Mouse (Mus musculus) G1E (cell line): ENCODE data around the gene B130006D01Rik. TPM values are rescaled to one million over a fixed set of nuclear protein-coding genes. Genes with fewer than 3 reads are reported as not detected.

Source experiments
- ATAC-seq: 2 replicates; pipeline ENCODE4 v1.8.0; 2016; ENCODE audit warnings: mild to moderate bottlenecking; ENCODE audit not compliant: insufficient number of reproducible peaks, poor library complexity, low FRiP score, severe bottlenecking; ENCODE audit errors: extremely low read depth
- DNase-seq: peaks from one replicate; pipeline ENCODE4 v3.0.0; 2012; ENCODE audit warnings: low spot score
- H3K27me3 ChIP-seq: 2 replicates; pipeline ENCODE4 v1.6.1; 2012; ENCODE audit warnings: mild to moderate bottlenecking, low read length, inconsistent platforms; ENCODE audit not compliant: insufficient read depth
- H3K36me3 ChIP-seq: replicated peaks from 2 replicates; pipeline ENCODE3; 2012; ENCODE audit warnings: mild to moderate bottlenecking, inconsistent platforms
- H3K4me1 ChIP-seq: 2 replicates; pipeline ENCODE4 v1.6.1; 2012; ENCODE audit warnings: low read depth, low read length, inconsistent platforms, mixed read lengths; ENCODE audit not compliant: insufficient read depth
- H3K4me3 ChIP-seq: 2 replicates; pipeline ENCODE4 v1.5.1; 2012; ENCODE audit warnings: low read depth, mild to moderate bottlenecking, inconsistent platforms, low read length, moderate library complexity, mixed read lengths
- H3K9me3 ChIP-seq: replicated peaks from 2 replicates; pipeline ENCODE4 v1.6.1; 2012; ENCODE audit warnings: inconsistent platforms
- CTCF ChIP-seq: IDR thresholded peaks from 2 replicates; pipeline ENCODE4 v1.5.1; 2012; ENCODE audit warnings: low read depth, low read length, inconsistent platforms, mixed read lengths
- GATA1 ChIP-seq: IDR thresholded peaks from 2 replicates; pipeline ENCODE4 v1.6.1; 2012; ENCODE audit warnings: borderline replicate concordance, low read length, inconsistent platforms, mixed read lengths
- GATA2 ChIP-seq: IDR thresholded peaks from 2 replicates; pipeline ENCODE4 v1.6.1; 2012; ENCODE audit warnings: low read depth, low read length, inconsistent platforms, borderline replicate concordance
- POLR2AphosphoS5 ChIP-seq: IDR thresholded peaks from 2 replicates; pipeline ENCODE4 v1.6.1; 2012; ENCODE audit warnings: low read depth, low read length, inconsistent platforms; ENCODE audit not compliant: insufficient replicate concordance
- TAL1 ChIP-seq: conservative IDR thresholded peaks from 2 replicates; pipeline ENCODE4 v1.6.1; 2012; ENCODE audit warnings: low read depth, low read length, inconsistent platforms, mixed read lengths
- polyA plus RNA-seq: library from polyadenylated mRNA; stranded (reverse); fragments of >175 nt; gene quantifications from 2 replicates; pipeline ENCODE4 v1.2.3, GENCODE M21; 2012
- total RNA-seq, 2 experiments: library from RNA; stranded (forward) in 1 of 2; stranded (reverse) in 1 of 2; fragments of 200-1000 nt in 1 of 2; fragments of >200 nt in 1 of 2; fragmentation: Nextera tagmentation in 1 of 2; gene quantifications; 2 replicates each; pipeline ENCODE4 v1.2.3; 2014 to 2017

Gene B130006D01Rik
- total and polyA plus RNA-seq, 3 experiments = 0.02 to 28.1 (median 9.0) TPM

DNA sequence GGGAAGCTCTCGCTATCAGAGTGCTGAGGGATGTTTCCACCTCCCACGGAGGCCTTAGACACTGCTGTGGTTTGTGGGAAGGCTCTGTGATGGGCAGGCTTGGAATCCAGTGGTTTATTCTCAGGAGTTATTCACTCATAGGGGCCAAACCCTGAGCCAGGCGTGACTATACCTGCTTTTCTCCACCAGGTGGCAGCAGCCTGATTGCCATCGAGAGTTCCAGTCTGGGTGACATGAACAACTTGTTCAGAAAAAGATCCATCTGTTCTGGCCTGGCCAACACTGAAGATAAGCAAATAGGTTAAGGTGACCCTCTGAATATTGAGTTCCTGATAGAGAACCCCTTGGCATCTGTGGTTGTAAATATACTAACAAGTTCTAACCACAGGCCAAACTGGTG lies 37.4 kb upstream of the B130006D01Rik start:
- peaks cover 68% of the 10 kb centered on the region for H3K4me1 ChIP-seq
- H3K27me3 ChIP-seq = no peaks in the 10 kb centered on the region
- ATAC-seq = 0 out of 2 replicates have a peak, but pooled peaks have one; percentile 22

GRCm38 (mm10) chr11:95687084-95687656 lies 36.2 kb upstream of the B130006D01Rik start:
- H3K4me3 ChIP-seq = peak overlapping the region; percentile 66
- no peaks in the 10 kb centered on the region for H3K27me3 ChIP-seq
- DNase-seq = peak; percentile 73
- H3K36me3 ChIP-seq = peaks cover 33% of the 10 kb centered on the region
- no peak for ATAC-seq
- H3K4me1 ChIP-seq = peaks cover 77% of the 10 kb centered on the region
- TF ChIP-seq GATA2 = no peak
- no peak for TF ChIP-seq CTCF
- TF ChIP-seq GATA1 = no peak
- TF ChIP-seq POLR2AphosphoS5 = no peak
- no peak for TF ChIP-seq TAL1
- H3K9me3 ChIP-seq = no peaks in the 10 kb centered on the region

More for the DNA sequence above, 37.4 kb upstream of the B130006D01Rik start:
- TF ChIP-seq CTCF = peak; percentile 96
- TF ChIP-seq TAL1 = peak; percentile 39
- TF ChIP-seq GATA1 = no peak
- Histone ChIP-seq H3K4me3 (no peak overlapping the region; the same call in 1 of the 2 replicates), H3K36me3 (peaks cover 44% of the 10 kb centered on the region), H3K9me3 (no peaks in the 10 kb centered on the region)
- peak; percentile 71 for DNase-seq

- peak; percentile 73 for DNase-seq
- H3K9me3 ChIP-seq = no peaks in the 10 kb centered on the region
- H3K27me3 ChIP-seq = no peaks in the 10 kb centered on the region
- H3K4me1 ChIP-seq = peaks cover 82% of the 10 kb centered on the region
- TF ChIP-seq CTCF (no peak), TAL1 (no peak), GATA1 (no peak), POLR2AphosphoS5 (no peak), GATA2 (no peak)
- peak; percentile 51 for ATAC-seq
- H3K36me3 ChIP-seq = peaks cover 19% of the 10 kb centered on the region
- peak overlapping the region; percentile 63; the same call in 1 of the 2 replicates for H3K4me3 ChIP-seq
These were observed 34.9 kb upstream of the B130006D01Rik start for GRCm38 (mm10) chr11:95688515-95688914.

- Histone ChIP-seq H3K27me3 (no peaks in the 10 kb centered on the region), H3K4me1 (peaks cover 84% of the 10 kb centered on the region), H3K4me3 (peak overlapping the region; percentile 63; the same call in 1 of the 2 replicates), H3K36me3 (peaks cover 15% of the 10 kb centered on the region), H3K9me3 (no peaks in the 10 kb centered on the region)
- no peak for TF ChIP-seq CTCF
- TF ChIP-seq POLR2AphosphoS5 = no peak
- no peak for TF ChIP-seq GATA1
- TF ChIP-seq TAL1 = no peak
- TF ChIP-seq GATA2 = no peak
- peak; percentile 64 for ATAC-seq
- peak; percentile 63 for DNase-seq
These were observed 34.4 kb upstream of the B130006D01Rik start for GRCm38 (mm10) chr11:95688981-95689380.

DNA sequence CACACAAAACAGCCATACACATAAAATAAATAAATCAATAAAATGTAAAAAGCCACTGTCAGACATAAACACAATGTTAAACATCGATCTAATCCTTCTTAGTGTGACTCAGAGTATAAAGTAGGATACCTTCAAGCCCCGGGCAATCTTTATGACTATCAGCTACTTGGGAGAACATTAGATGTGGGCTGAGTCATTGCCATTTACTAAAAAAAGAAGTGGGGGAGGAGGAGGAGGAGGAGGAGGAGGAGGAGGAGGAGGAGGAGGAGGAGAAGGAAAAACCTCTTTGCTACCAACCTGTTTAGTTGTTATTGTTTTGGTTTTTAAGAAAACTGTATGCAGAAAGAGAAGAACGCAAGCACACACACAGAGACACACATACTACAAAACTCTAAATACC lies 33.8 kb upstream of the B130006D01Rik start:
- H3K4me1 ChIP-seq = peaks cover 87% of the 10 kb centered on the region
- ATAC-seq = no peak
- H3K27me3 ChIP-seq = no peaks in the 10 kb centered on the region

GRCm38 (mm10) chr11:95698541-95698940 lies 24.8 kb upstream of the B130006D01Rik start:
- H3K36me3 ChIP-seq = peaks cover 21% of the 10 kb centered on the region
- peaks cover 82% of the 10 kb centered on the region for H3K4me1 ChIP-seq
- ATAC-seq = no peak
- DNase-seq = no peak
- no peak overlapping the region for H3K4me3 ChIP-seq
- H3K9me3 ChIP-seq = peaks cover 11% of the 10 kb centered on the region
- TF ChIP-seq CTCF (no peak), TAL1 (no peak), GATA1 (no peak), POLR2AphosphoS5 (no peak), GATA2 (no peak)
- no peaks in the 10 kb centered on the region for H3K27me3 ChIP-seq

More for the DNA sequence above, 33.8 kb upstream of the B130006D01Rik start:
- no peaks in the 10 kb centered on the region for H3K9me3 ChIP-seq
- TF ChIP-seq POLR2AphosphoS5 (no peak), GATA1 (no peak), TAL1 (no peak), CTCF (no peak), GATA2 (no peak)
- H3K4me3 ChIP-seq = no peak overlapping the region; the same call in 1 of the 2 replicates
- no peak for DNase-seq
- peaks cover 9% of the 10 kb centered on the region for H3K36me3 ChIP-seq
